Mouse (Mus musculus): ENCODE measurements around the gene Taco1.

GRCm38 (mm10) chr11:106055341-106055740 lies 10.5 kb upstream of the Taco1 start:
- TF ChIP-seq POLR2A (IDR thresholded peaks at IDR 0.05; ENCODE audit: borderline replicate concordance, extremely low read depth, low read depth, low read length) (no peak), CTCF (IDR thresholded peaks at IDR 0.05; ENCODE audit: insufficient read depth, low read length) (no peak)

Measured in lung, adult 2 months (tissue).